Mouse (Mus musculus) retina, adult 2 months (tissue): ENCODE measurements at regions not wholly inside any gene's neighbourhood (a gene's known extent, or its start where the extent isn't known, plus 50 kb on each side); places are given as distances from the start of the nearest gene placed in this dataset.
"Not testable (repeated sequence)": the region's sequence is repeated elsewhere in the genome, so short reads cannot be mapped to it uniquely, and the experiment has no call there.

ENCODE experiments used
- DNase-seq: peaks from one replicate; pipeline ENCODE4 v3.0.0-alpha.2; 2012; ENCODE audit warnings: low read depth, low spot score

- DNase-seq, result no peak
These were observed 149.1 kb upstream of the Palmd start for GRCm38 (mm10) chr3:117117838-117118237.

- DNase-seq, result no peak
These were observed 147.4 kb upstream of the Palmd start for GRCm38 (mm10) chr3:117116210-117116609.

GRCm38 (mm10) chr3:117112766-117113165, 144.0 kb upstream of the Palmd start:
- DNase-seq, result no peak

- DNase-seq, result no peak
These were observed 143.5 kb upstream of the Palmd start for GRCm38 (mm10) chr3:117112304-117112703.

- no peak for DNase-seq
These were observed 140.3 kb upstream of the Palmd start for GRCm38 (mm10) chr3:117108966-117109700.

GRCm38 (mm10) chr3:117107986-117108385, 139.2 kb upstream of the Palmd start:
- no peak for DNase-seq

- DNase-seq, result no peak
These were observed 138.6 kb upstream of the Palmd start for GRCm38 (mm10) chr3:117107378-117107777.

GRCm38 (mm10) chr3:117087646-117088045, 118.9 kb upstream of the Palmd start:
- DNase-seq, result no peak

GRCm38 (mm10) chr3:117076734-117077133, 107.9 kb upstream of the Palmd start:
- DNase-seq, result no peak

- no peak for DNase-seq
These were observed 104.6 kb upstream of the Palmd start for GRCm38 (mm10) chr3:117073399-117073798.

GRCm38 (mm10) chr3:117072998-117073397, 104.2 kb upstream of the Palmd start:
- no peak for DNase-seq

- no peak for DNase-seq
These were observed 103.1 kb upstream of the Palmd start for GRCm38 (mm10) chr3:117071851-117072250.

- no peak for DNase-seq
These were observed 98.8 kb upstream of the Palmd start for GRCm38 (mm10) chr3:117067470-117068053.

- no peak for DNase-seq
These were observed 97.1 kb upstream of the Palmd start for GRCm38 (mm10) chr3:117065904-117066303.

- DNase-seq, result no peak
These were observed 93.0 kb upstream of the Palmd start for GRCm38 (mm10) chr3:117061831-117062230.

GRCm38 (mm10) chr3:117061182-117061581, 92.4 kb upstream of the Palmd start:
- DNase-seq, result no peak

GRCm38 (mm10) chr3:117054711-117055110, 85.9 kb upstream of the Palmd start:
- not testable (repeated sequence) for DNase-seq

GRCm38 (mm10) chr3:117051431-117051830, 82.6 kb upstream of the Palmd start:
- no peak for DNase-seq

- no peak for DNase-seq
These were observed 82.1 kb upstream of the Palmd start for GRCm38 (mm10) chr3:117050909-117051308.

- DNase-seq, result no peak
These were observed 80.6 kb upstream of the Palmd start for GRCm38 (mm10) chr3:117049410-117049809.

- no peak for DNase-seq
These were observed 76.0 kb upstream of the Palmd start for GRCm38 (mm10) chr3:117044809-117045208.

GRCm38 (mm10) chr3:117044304-117044703, 75.5 kb upstream of the Palmd start:
- DNase-seq, result no peak

- no peak for DNase-seq
These were observed 70.1 kb upstream of the Palmd start for GRCm38 (mm10) chr3:117038928-117039300.
